Mouse (Mus musculus) left cerebral cortex, adult 18-20 months (tissue): ENCODE results near the gene Catsper2. TPM values are rescaled to one million over a fixed set of nuclear protein-coding genes. Genes with fewer than 3 reads are reported as not detected.

Source experiments
- DNase-seq, 2 experiments: peaks; one replicate each; pipeline ENCODE4 v3.0.0; 2021 to 2022; ENCODE audit warnings: low spot score in 2 of 2, mixed read lengths in 1 of 2
- long read RNA-seq, 2 experiments: library from polyadenylated mRNA; stranded (forward); transcript quantifications; one replicate each; pipeline ENCODE4 v2.0.0; 2021
- total RNA-seq, 2 experiments: library from RNA; stranded (reverse); gene quantifications; 2 replicates each; pipeline ENCODE4 v1.2.3; 2021

Catsper2 gene
- total RNA-seq: 1 to 10 TPM; 2.6 to 3.9 TPM
- long read RNA-seq, experiment 1, partial matches to known transcripts: 1 of 7 reads
- long read RNA-seq, experiment 1, other reads (novel, unspliced or antisense): 6 of 7 reads
- long read RNA-seq, experiment 2, partial matches to known transcripts: 0 of 2 reads
- long read RNA-seq, experiment 2, other reads (novel, unspliced or antisense): 1 of 2 reads

DNA sequence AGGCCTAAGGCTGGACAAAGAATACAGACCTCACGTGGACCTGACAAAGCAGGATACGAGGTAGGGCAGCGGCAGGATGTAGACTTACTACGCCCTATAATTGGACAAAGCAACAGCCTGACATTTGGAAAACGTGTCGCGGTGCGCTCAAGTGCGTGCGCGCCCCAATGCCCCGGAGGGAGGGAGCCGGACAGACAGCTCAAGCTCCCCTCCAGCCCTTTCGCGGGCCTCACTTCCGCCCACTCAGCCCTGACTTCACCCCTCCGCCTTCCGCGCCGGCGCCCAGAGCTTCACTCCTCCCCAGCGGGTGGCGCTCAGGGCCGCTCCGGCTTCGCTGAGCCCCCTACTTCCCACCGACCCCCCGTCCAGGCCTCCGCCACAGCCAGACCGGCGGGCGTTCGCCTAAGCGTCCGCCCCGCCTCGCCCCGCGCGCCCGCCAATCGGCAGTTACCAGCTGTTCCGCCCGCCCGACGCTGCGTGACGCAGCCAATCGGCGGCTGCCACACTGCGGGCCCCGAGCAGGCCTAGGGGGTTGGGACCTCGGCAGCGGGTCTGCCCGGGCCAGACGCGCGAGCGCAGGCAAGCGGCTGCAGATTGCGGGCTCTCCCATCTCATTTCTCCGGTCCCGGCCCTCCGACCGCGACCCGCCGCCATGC lies at the start of gene Catsper2, which contains the start of gene Pdia3:
Catsper2 (minus strand) TSS at position 406 of the 656 bp plus-strand sequence.
Pdia3 (plus strand) TSS at position 389 of the 656 bp plus-strand sequence.
- peak; percentile 93 to 97 for DNase-seq

DNA sequence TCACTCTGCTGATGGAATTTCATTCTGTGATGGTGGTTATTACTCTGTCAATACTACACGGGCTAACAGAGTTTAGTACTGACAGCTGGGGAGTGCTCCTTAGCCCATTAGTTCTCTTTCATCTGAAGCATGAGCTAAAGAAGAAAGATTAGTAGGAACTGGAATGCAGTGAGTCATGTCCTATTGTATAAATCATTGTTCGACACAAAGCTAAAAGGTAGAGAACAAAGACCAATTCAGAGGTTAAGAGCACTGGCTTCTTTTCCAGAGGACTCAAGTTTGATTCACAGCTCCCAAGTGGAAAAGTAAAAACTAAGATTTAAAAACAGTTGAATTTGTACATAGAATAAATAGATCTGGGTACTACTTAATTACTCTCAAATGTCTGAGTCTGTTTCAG lies 46.5 kb upstream of the Catsper2 start:
- DNase-seq: no peak

DNA sequence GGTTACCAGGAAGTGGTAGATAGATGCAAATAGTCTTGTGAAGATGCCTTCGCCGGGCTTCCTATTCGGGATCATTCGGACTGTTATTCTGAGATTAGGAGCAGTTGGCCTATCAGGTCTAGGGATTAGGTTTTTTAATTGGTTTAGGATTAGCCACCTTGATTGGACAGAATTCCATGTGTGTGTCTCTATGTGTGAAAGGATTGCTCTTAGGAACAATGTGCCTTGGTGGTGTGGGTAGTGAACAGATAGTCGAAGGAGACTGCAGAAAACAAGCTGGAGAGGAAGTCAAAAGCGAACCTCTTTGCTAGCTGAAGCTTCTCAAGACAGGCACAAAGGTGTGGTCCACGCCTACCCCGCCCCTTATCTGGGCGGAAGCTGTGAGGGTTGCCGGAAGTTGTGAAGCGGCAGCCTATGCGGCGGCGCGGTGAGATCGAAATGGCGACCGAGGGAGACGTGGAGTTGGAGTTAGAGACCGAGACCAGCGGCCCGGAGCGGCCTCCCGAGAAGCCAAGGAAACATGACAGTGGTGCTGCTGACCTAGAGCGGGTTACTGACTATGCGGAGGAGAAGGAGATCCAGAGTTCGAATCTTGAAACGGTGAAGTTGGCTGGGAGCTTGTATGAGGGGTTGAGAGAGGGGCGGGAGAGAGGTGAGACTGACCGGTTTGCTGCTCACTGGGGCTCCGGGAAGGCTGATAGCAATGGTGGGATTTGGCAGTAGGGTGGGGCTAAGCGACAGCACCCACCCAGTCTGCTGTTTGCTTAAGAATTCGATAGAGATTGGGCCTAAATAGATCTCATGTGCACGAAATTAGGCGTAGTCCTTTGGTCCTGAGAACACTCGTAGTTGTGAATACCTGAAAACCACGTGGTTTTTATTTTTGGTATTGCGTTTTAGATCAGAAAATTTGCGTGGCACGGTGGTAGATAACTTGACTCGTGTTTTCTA lies 43.4 kb upstream of the Catsper2 start, which contains the start of gene Serinc4:
Serinc4 (minus strand) TSS at position 90 of the 951 bp plus-strand sequence.
- DNase-seq: peak; percentile 80 to 87

- DNase-seq: no peak
These were observed 41.9 kb upstream of the Catsper2 start for GRCm38 (mm10) chr2:121455534-121455933.

DNA sequence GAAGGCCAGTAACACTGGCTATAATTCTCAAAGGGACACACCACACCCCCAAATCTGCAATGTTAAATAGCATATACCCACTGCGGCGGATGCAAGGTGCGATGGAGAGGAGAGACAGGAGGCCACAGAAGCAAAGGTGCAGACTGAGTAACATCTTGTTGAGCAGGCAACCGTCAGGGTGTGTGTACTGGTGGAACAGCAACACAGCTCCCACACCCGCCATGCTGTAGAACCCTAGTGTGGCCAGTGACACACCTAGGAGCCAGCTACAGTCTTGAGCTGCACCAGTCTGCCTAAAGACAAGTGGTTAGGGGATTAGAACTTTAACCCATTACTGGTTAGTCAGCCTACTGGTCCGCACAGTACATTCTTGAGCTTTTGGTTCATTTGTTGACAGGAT lies 40.3 kb upstream of the Catsper2 start:
- no peak for DNase-seq

DNA sequence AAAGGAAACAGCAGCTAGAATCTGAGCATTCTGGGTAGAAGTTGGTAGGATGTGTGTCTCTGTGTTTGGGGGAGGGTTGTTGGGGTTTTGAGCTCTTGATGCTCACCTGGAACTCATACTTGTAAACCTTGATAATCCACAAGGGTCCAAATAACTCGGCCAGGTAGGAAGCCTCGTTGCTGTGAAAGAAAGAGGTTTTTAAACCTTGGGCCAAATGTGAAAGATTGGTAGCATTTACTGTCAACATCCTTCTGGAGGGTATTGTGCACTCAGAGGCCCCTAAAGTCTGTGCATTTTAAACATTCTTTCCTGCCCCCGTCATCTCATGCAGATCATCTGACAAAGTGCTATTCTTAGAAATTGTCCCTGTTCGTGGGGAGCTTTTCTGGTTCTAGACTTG lies 39.4 kb upstream of the Catsper2 start, which contains the start of gene Hypk:
Hypk (plus strand) TSS at position 301 of the 400 bp plus-strand sequence.
- no peak for DNase-seq

- no peak for DNase-seq
These were observed 38.8 kb upstream of the Catsper2 start for GRCm38 (mm10) chr2:121452361-121452760.

DNA sequence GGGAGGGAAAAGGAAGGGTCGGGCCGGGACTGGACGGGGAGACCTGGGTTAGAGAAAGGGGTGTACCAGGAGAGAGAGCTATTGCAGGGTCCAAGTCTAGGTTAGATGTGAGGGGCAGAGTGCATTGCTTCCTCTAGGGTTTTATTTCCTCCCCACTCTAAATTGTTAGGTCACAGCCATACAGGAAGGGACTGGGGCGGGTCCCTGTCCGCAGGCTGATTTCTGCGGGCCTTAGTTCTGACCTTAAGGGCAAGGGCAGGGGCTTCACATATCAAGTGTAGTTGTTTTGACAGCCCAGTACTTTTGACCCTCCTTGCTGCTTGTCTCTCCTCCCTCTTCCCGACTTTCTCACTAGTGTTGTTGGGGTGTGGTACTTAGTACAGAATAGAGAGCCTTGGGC lies 36.5 kb upstream of the Catsper2 start:
- DNase-seq: no peak

DNA sequence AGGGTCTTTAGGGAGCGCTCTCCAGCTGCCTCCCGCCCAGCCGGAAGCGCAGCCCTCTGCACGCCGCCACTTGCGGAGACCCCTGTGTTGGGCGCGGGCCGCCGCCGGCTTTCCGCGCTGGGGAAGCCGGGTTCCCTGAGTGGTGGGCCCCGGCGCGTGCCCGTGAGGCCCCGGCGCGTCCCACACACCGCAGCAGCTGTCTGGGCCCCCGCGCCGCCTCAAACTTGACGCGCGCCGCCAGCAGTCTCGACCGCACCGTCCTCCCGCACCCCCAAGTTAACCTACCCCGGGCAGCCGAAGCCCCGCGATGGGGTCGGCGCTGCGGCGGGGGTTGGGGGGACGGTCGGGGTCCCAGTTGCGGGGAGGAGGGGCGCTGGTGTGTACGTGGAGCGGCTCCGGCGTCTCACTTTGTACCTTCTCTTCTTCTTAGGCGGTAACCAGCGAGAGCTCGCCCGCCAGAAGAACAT lies 36.0 kb upstream of the Catsper2 start:
- DNase-seq: peak; percentile 25 to 53

DNA sequence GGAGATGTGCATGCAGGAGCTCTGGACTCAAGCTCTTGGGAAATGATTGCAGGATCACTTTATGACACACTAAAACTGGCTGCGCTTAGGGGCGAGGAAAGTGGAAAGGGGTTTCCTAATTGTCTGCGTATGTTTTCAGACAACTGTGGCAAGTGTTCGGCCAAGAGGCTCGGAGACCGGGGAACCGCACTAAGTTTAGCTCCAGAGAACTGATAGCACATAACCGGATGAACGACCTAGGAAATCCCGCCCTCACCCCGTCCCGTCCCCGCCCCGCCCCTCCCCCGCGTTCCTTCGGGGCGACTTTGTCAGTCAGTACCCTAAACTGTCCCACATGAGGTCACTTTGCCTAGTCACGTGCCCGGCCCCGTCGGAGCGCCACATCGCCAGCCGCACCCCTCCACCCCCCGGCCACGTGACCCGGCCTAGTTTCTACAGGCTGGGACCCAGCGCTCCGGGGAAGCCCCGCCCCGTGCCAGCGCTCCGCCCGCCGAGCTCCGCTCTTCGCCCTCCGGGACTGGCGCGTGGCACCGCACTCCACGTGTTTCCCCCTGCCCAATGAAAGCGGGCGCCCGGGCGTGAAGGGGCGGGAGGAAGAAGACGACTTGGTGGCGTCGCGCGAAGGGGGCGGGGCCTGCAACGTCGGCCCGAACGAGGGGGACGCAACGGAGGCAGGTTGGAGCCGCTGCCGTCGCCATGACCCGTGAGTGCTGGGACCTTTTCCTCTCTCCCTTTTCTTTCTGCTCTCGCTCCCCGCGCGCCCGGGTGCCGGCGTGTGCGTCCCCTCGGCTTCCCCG lies 35.3 kb upstream of the Catsper2 start, which contains the start of gene Serf2:
Serf2 (plus strand) TSS at position 457 of the 797 bp plus-strand sequence.
- peak; percentile 96 to 99 for DNase-seq

DNA sequence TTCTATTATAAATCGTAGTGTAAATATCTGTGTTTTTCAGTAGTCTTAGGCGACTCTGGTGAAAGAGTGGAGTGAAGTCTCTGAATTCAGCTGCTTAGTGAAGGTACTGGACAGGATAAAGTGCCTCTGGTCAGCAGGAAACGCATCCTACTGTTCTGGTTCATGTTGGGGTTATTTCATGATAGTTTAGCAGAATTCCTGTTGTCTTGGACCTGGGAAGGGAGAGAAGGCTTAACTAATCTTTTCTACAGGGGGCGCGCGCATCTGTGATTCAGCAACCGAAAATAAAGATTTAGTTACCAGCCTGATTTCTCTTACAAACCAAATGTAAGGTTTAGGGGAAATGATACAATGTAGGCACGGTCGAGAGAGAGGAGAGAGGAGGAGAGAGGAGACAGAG lies 34.5 kb upstream of the Catsper2 start:
- DNase-seq: peak; percentile 29 to 36

DNA sequence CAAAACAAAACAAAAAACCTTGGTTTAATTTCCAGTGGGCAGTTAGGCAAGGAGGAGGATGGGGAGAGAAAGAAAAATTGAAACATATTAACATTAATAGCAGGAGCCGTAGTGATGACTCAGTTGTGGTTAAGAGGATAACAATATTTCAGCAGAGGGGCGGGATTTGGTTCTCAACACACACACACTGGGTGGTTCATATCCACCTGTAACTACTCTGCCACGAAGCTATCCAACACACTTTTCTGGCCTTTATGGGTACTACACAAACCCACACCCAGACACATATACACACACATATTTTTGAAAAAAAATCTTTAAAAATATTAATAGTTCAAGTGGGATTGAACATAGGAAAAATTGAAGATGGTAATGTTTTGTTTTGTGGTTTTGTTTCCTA lies 33.4 kb upstream of the Catsper2 start:
- no peak for DNase-seq

- DNase-seq: no peak
These were observed 32.9 kb upstream of the Catsper2 start for GRCm38 (mm10) chr2:121446506-121446905.

GRCm38 (mm10) chr2:121445117-121445516 lies 31.5 kb upstream of the Catsper2 start:
- DNase-seq: no peak

- DNase-seq: no peak
These were observed 30.6 kb upstream of the Catsper2 start, which contains the start of gene Ell3 for GRCm38 (mm10) chr2:121444178-121444577. Ell3 (minus strand) TSS chr2:121444278.

- DNase-seq: no peak
These were observed 29.4 kb upstream of the Catsper2 start for GRCm38 (mm10) chr2:121443068-121443349.

DNA sequence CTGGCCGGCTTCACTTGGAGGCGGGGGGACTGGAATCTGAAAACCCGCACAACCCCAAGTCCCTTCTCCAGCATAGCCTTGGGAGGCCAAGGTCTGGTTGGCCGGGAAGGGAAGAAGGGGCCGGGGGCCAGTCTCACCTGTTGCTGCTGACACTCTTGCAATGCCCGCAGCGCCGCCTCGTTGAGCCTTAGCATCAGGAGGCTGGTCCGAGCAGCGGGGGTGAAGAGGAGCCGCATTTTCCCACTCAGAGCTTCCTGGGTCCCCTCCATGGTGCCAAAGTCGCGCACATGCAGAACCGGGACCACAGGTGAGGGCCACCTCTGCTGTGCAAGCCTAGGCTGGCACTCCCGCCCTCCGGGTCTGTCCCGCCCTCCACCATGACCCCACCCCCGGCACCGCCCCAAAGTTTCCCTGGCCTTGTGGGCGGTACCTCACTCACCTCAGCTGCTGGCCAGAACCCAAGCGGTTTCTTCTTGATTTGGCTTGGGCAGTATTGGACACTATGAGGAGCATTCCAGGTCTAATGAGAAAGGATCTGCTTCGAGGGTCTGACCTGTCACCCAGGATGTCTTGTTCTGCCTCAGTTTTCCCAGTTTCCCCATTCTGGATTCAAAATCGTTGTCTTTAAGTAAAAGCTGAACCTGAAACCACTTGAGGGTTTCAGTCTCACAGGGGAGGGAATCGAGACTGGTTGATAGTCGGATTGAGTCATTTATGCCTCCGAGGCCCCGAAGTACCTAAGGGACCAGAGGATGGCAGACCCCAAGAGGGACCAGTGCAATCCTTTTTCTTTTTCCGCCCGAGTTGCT lies 28.9 kb upstream of the Catsper2 start:
- DNase-seq: no peak

- no peak for DNase-seq
These were observed 28.2 kb upstream of the Catsper2 start for GRCm38 (mm10) chr2:121441800-121442199.

DNA sequence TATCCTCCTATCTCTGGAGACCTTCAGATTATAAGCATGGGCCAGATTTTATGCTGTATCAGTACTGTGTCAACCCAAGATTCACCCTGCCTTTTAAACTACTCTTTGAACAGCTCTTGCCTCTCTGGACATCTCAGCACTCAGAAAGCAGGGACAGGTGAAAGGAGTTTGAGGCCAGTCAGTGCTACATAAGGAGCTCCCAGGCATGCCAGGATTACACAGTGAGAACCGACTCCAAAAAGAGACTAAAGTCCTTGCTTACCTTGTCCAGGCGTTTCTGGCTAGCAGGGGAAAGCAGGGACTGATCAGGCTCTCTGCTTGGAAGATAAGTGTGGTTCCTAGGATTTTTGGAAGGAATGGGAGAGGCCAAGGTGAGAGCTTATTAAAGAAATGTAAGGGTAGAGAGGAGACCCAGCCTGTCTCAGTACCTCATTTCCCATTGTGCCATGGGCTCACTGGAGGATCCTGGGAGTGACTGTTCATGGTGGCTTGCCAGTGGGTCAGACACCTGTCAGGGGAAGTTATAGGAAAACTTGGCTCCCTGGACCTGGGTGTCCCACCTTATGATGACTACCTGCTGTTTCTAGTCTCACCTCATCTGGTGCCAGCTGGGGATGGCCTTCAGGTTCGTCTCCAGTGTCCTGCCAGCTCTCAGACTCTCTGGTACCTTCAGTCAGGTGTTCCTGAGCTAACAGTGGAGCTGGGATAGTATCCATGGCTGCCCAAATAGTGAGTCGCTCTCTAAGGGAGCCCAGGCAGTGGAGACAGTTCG lies 27.4 kb upstream of the Catsper2 start:
- no peak for DNase-seq
